Mouse (Mus musculus) erythroblast, embryonic 14.5 days (primary cell): ENCODE data around the gene Atp6v0e2.

Experiments used
- GATA1 ChIP-seq: IDR thresholded peaks from 2 replicates; pipeline ENCODE4 v1.6.1; 2012; ENCODE audit warnings: low read length, inconsistent platforms, mixed read lengths
- TAL1 ChIP-seq: IDR thresholded peaks from 3 replicates; pipeline ENCODE4 v1.6.1; 2012; ENCODE audit warnings: low read length, inconsistent platforms, mixed read lengths

- TF ChIP-seq GATA1 (no peak), TAL1 (no peak)
These were observed at the start of gene Atp6v0e2 for GRCm38 (mm10) chr6:48537105-48537954.
